Mouse (Mus musculus): Measurements from ENCODE around the gene Myo10.

The Myo10 gene

DNA sequence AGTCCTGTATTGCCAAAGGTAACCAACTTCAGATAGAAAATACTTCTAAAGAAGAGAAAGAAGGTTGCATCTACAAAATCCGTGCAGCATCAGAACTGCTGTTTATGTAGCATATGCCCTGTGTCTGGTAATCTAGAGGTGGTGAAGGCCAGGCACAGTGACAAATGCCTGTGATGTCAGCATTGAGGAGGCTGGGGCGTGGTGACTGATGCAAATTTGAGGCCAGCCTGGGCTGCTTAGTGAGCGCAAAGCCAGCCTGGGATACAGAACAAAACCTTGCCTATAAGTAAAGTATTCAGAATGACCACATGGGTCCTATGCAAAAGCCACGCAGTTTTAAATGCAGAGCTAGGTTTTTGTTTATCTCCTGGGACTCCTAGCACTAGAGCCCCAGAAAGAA, 106.2 kb downstream of the Myo10 start:
- no peak for DNase-seq

DNA sequence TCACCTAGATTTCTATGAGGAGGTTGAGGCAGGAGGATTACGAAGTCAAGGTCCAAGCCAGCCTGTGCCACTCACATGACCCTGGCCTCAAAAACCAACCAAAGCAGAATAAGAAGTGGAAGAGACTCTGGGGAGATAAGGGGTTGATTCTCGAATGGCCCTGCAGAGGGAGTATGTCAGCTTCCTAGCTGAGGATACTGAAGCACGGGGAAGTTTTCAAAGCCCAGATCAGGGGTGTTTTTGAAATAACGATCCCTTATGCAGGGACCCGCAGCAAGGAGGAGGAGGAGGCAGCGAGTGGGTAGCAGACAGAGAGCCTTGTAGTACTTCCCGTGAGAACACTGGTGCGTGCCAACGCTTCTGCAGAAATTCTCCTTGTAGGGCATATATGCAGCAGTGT, 108.7 kb downstream of the Myo10 start:
- no peak for DNase-seq

DNA sequence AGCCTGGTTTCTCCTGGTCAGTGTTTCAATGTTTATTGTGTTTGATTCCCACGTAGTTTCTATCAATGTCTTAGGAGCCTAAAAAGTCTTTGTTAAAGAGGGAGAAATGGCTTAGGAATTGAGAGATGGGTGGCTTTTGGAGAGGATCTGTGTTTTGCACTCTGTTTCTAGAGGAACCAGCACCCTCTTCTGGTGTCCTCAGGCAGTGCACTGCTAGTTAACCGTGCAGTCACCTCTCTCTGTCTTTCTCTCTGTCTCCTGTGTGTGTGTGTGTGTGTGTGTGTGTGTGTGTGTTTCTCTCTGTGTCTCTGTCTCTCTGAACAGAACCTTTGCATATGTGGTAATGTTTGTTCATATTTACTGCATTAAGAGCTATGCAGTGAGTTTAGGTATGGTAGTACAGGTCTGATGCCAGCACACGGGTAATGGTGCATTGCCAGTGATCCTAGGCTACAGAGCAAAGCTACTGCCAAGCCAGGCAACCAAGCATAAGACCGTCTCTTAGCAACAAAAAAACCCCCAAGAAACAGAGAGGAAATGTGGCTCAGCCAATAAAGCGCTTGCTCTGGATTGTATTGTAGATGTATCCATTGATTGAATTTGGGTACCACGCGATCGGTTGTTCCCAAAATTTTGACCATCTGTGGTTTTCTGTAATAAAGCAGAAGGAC, 110.6 kb downstream of the Myo10 start:
- no peak for DNase-seq

DNA sequence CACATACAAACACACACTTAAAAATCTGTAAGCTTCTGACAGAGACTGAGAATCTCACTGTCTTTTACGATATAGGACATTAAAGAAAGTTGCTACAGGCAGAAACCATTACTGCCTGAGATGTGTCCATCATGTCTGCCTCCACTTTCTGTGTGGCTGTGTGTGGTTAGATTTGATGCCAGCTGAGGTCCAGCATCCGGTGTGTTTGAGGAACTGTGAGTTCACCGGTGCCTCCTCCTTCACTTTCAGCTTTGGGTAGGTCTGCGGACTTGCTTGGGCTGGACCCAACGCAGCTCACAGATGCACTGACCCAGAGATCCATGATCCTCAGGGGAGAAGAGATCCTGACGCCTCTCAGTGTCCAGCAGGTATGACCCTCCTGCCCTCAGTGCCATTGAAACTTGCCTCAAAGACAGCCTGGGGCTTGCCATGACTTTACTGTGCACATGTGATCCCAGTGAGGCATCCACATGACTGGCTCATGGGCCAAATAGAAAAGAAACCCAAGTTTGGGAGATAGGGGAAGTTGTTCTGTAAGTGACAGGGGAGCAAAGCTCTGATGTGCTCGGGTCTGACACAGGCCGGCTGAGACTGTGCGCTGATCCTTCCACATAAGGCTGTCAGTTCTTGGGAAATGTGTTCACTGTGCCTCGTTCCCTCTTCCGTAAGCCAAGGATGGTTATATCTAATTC, 111.6 kb downstream of the Myo10 start:
- DNase-seq, result no peak

DNA sequence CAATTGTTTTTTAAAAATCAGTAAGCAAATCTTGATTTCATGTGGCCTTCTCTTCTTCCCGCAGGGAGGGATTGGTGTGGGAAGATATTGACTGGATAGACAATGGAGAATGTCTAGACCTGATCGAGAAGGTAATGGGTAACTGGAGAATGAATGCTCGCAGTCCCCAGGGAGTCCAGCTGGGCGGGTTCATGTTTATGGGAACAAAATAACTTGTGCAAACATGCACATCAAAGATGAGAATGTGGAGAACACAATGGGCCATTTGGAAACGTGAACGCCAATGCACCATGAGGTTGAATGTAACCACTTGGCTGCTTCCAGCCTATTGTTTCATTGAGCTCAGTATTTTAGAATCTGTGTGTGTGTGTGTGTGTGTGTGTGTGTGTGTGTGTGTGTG, 114.2 kb downstream of the Myo10 start:
- DNase-seq, result no peak

DNA sequence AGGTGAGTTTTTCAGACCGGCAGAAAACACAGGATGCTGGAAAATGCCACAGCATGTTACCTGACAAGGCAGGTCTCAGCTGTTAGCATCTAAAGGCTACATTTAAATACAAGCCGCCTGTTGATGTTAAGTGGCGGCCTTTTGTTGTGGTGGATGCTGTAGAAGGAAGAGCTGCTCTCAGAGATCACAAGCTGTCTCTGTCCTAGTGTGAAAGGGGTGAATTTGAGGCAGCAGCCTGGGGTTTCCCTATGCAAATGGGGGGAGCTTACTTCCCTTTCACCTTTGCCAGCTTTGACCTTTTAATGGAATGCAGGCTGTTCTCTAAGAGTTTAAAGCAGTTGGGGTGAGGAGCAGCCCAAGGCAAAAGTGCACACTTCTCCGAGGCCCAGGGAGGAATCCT, 117.9 kb downstream of the Myo10 start:
- DNase-seq, result no peak

DNA sequence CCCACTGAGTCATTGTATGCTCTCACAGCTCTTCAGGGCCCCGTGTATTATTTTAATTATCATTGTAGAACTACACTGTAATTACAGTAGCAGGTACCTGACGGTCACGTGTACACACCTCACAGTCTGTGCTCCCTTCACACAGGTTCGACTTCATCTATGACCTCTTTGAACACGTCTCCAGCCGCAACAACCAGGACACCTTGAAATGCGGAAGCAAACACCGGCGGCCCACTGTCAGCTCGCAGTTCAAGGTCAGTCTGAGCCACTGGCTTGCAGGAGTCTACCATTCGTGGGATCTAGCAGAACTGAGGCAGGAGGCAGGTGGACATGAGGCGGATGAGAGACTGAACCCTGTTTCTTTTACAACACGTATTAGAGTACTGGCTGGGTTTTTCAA, 119.9 kb downstream of the Myo10 start:
- no peak for DNase-seq

DNA sequence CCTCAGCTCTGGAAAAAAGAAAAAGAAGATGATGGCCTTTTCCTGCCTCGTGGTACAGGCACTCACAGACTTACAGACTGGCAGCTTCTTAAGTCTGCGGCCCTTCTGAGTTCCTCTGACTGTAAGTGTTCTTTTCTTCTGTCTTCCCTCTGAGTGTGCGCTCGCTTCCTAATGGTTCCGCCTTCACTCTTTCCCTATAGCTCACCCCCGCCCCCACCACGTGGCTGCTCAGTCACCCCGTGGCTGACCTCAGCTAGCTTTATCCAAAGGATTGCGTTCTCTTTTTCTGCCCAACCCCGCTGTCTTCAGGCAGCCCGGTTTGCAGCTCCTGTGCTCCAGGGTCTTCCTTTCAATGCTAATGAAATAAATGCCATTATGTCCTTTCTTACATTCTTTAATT, 129.2 kb downstream of the Myo10 start:
- no peak for DNase-seq

DNA sequence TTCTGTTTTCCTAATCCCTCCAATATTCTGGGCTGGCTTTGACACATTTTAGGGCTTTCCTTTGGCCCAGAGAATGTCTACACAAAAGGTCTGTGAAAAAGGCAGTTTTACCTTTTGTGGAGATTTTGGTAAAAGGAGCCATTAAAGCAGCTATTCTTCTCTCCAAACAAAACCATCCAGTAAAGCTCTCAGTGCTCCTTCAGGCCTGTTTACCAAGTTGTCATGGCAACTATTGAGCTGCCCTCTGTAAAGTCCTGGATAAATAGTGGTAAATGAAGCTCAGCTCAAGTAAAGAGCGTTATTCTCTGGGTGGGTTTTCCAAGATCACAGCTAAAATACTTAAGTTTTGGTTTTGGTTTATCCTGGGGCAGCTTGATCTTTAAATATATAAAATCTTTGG, 130.3 kb downstream of the Myo10 start:
- no peak for DNase-seq

DNA sequence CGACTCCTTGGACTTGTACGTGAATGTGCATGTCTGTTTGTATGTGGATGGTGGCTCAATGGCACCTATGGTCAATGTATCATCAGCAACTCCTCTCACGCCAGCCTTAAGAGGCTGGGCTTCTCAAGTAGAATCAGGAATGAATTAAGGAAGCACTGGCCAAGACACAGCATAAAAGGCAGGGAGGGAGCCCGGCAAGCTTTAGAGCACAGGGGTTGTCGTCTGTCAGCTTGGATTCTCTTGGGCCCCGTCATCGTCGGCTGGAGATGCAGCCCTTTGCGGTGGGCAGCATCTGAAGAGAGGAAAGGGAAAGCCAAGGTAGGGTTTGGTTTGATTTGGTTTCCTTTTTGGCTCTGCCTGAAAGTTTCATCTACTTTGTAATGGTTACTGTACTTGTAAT, 130.7 kb downstream of the Myo10 start:
- DNase-seq, result no peak

DNA sequence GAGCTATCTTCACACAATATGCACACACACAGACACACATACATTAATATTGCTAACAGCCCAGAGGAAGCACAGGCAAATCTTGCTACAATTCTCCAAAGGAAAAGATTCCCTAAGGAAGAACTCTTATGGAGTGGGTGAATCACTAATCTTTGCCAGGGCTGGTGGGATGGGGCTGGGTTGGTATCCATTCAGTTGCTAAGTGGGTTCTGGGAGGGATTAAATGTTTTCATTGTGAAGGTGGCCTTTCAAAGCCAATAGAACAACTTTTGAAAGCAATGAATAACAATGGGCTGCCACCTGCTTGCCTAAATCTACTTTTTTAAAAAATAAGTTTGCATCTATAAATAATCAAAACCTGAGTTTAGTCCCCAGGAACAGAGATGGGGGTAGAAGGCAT, 131.6 kb downstream of the Myo10 start:
- DNase-seq, result no peak

DNA sequence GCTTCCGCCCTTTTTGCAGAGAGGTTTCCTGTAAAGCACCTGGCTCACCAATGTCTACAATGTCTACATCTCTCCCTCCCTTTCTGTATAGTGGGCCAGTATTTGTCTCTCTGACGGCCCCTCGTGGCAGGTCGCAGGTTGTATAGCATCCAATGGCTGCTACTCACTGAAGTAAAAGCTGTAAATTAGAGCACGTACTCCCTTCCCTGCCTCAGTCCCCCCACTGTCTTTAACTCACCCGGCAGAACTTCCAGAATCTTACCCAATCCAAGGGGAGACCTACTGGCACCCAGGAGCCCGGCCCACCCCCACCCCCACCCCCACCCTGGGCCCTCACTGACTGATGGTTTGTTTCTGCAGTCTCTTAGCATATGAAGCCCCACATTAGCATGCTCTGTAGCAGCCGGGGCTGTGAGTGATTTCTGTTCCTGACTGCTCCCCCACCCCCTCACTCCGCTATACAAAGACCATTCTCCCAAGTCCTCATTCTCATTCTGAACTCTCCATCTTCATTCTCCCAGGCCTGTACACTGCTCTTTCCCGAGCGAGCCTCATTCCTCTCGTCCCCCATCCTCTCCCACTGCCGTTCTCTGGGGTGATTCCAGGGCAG, 132.1 kb downstream of the Myo10 start:
- no peak for DNase-seq

DNA sequence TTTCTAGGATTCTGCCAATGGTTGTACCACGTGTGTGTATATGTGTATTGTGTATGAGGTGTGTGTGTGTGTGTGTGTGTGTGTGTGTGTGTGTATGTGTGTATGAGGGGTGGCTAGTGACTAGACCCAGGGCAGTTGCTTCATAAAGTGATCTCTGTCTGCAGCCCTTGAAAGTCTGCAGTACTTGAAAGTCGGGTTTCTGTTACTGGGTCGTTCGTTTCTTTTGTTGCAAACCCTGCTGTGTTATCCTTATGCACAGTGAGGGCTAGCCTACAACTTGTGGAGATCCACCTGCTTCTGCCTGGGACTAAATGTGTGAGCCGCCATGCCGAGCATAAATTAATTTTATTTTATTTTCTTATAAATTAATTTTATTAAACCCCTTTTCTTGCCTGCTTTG, 133.2 kb downstream of the Myo10 start:
- DNase-seq, result no peak

DNA sequence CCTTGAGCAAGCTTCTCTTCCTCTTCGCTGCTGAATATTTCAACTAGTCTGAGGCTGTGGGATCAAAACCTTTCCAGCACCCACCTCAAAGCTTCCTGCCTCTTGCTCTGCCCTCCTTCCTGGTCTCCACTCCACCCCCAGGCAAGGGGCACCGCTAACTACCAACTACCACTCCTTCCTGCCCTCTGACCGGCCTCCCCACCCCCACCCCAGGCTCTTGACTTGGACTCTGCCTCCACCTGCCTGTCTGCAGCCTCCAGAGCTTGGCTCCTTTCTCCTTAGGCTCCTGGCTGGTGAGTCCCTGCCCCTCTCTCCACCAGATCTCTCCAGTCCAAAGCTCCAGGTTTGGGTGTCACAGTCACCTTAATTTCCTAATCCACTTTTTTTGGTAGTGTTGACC, 133.7 kb downstream of the Myo10 start:
- DNase-seq, result no peak

DNA sequence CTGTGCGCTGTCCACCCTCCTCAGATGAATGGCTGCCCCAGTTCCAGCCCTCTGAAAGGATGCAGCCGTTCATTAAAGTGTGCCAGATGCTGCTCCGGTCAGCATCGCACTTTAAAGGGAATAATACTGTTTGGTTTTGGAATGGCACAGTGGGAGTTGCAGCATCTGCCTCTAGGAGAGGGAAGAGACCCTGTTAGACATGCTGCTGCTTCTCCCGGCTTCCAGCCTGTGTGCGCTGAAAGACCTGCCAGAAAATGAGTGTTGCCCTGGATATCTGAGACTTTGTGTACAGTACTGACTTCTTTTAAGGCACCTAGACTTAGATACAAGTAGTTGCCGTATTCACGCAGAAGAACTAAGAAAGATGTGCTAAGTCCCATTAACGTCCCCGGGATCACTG, 135.7 kb downstream of the Myo10 start:
- DNase-seq, result no peak

DNA sequence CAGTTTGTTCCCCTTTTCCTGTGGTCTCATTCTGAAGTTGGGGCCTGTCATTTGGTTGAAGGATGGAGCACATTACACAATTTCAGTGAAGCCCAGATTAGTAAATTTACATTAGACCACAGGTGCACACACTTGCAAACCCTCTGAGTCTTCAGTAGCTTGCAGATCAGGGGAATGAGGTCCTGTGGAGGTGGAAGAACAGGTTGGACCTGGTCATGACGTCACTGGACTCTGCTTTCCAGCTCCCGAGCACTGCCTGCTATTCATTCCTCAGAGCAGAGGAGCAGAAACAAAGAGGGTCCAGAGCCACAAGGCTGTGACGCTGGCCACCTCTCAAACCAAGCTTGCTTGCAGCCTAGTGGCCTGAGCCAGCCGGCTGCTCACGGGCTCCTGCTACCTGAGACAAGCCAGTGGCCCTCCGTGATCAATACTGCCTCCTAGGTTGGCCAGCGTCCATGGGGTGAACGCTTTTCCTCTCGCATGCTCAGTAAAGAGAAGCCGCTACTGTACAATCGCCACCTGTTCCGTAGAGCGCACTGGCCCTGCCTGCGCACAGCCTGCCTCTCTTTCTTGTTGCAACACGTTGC, 136.3 kb downstream of the Myo10 start:
- no peak for DNase-seq

DNA sequence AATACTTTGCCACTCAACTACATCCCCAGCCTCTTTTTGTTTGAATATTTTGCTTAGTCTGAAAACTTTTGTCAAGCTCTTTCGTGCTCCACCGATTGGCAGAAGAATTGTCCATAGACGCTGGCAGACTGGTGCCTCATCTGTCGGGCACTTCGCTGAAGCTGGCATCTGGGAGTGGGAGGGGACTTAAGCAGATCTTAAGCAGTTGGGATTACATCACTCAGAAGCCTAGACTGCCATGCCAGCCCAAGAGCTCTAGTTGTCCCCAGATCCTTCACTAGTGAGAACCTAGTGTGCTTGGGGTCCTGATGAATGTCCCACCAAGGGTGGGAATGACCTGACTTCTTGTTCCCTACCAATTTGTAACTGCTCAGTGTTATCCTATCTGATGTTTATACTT, 138.0 kb downstream of the Myo10 start:
- DNase-seq, result no peak

DNA sequence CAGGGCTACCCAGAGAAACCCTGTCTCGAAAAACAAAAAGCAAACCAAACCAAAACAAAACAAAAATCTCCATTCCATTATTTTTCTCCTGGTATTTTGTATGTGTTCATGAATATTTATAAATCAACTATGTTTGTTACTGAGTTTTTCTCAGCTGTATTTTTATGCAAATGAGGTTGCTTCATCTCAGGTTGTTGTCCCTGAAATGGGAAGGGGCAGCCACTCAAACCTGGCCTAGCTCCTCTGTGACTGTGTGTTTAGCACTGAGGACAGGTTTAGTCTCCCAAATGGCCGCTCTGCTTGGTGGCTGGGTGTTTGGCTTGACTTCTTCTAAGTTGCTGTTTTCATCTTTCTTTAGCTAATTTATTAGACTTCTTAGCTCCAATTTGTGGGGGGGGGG, 138.7 kb downstream of the Myo10 start:
- no peak for DNase-seq

DNA sequence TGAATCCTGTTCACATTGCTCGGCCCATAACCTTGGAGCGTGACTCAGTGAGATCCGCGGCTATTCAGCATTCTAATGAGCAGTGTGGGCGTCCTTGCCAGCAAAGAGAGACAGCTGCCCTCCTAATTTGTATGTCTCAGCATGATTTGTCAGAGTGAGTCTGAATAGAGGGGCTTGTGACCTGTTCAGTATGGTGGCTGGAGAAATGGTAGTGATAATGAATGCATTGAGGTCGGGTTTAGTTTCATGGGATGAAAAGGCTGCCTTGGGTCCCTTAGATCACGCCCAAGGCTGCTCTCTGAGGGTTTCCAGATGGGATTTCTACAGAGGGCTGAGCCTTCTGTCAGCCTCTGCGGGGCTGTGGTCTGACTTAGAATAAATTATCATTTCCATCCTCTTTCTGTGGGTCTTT, 139.5 kb downstream of the Myo10 start:
- DNase-seq, result no peak

DNA sequence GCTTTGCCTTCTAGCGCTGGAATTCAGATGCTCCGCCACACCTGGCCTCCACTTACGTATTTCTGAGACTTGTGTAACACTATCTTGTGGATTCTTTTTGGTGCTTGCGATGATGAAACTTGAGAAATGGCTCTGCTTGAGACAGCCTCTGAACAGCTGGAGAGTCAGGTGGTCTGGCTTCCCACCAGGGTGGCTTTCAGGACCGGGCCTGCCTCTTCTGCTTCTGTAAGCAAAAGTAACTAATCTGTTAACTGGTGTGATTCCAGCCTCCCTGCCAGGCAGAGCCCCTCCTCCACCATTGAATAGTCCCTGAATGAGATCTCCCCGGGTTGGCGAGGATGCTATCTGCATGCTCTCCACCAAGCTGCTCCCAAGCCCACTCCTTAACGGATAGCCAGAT, 140.0 kb downstream of the Myo10 start:
- DNase-seq, result no peak

DNA sequence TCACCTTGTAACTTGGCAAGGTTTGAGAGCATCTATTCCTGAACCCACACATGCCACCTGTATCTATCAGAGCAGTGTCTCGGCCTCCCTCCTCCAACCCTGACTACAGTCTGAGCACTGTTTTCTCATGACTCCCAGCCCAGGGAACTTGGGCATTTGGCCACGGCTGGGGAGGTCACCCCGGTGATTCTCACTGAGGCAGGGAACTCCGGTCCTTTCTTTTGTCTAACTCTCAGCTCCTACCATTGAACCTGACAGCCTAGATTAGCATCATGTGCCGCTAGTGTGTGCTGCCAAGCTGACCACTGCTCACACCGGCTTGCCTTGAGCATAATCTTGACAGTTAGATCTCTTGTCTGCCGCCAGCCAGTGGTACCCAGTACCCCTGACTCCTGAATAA, 140.8 kb downstream of the Myo10 start:
- DNase-seq, result no peak

DNA sequence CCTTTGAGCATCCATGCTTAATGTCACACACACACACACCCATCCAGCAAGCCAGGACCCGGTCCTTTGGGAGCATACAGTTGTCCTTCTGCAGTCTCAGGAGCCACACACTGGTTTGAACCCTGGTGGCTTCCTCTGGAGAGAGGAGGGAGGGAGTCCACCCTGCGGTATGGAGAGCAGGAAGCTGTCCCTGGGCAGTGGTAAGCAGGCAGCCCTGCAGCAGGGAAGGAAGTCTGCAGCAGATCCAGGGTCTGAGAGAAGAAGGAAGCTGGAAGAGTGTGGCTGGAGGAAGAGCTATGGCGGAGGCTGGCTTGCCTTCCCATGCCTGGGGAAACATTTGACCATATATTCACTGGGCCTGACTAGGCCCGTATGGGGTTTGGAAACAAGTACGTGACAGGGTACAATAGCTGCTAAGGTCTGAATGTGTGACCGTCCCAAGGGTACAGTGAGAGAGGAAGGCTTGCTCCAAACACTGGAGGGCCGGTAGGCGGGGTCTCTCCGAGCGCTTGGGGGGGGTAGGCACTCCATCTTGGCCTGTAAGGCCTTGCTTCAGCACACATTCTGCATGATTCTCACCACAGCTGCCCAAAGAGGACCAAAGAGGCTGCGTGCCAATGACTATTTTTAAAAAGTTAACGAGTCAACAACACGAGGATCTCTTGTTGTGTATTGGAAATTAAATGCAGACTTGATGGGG, 142.5 kb downstream of the Myo10 start:
- no peak for DNase-seq

DNA sequence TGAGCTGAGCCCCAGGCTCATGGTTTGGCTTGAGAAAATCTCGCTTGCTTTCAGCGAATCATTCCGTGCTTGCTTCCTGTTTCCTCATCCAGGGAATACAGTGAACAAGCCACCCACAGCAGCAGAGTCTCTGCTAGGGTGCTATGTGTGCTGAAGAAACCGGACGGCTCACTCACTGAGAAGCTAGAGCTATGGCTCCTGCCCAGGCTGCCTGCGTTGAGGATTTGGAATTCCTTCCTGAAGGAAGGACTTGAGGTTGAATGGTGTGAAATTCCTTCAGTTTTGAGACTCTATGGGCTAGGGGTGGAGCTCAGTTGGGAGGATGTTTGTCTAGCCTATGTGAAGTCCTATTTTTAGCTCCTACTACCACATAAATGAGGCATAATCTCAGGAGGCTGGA, 145.5 kb downstream of the Myo10 start:
- DNase-seq, result no peak
